Mouse (Mus musculus) liver, embryonic 12.5 days (tissue): ENCODE measurements around the gene Camta1. TPM values are rescaled to one million over a fixed set of nuclear protein-coding genes. Genes with fewer than 3 reads are reported as not detected.

Experiments used
- ATAC-seq: fragments of 200-750 bp; cut with Nextera tagmentation; 2 replicates; pipeline ENCODE4 v1.8.0; 2017; ENCODE audit warnings: moderate number of reproducible peaks, mild to moderate bottlenecking, moderate library complexity
- H3K27ac ChIP-seq: fragments of 300-500 bp; sonication (generic); 2 replicates; pipeline ENCODE4 v1.5.1; 2016; ENCODE audit warnings: mild to moderate bottlenecking
- H3K27me3 ChIP-seq: fragments of 300-500 bp; sonication (generic); replicated peaks from 2 replicates; pipeline ENCODE4 v1.6.1; 2016; ENCODE audit warnings: mild to moderate bottlenecking, moderate library complexity
- H3K36me3 ChIP-seq: fragments of 300-500 bp; sonication (generic); 2 replicates; pipeline ENCODE4 v1.6.1; 2016; ENCODE audit warnings: mild to moderate bottlenecking, moderate library complexity
- H3K4me1 ChIP-seq: fragments of 300-500 bp; sonication (generic); 2 replicates; pipeline ENCODE4 v1.6.1; 2016
- H3K4me2 ChIP-seq: fragments of 300-500 bp; sonication (generic); 2 replicates; pipeline ENCODE4 v1.6.1; 2016; ENCODE audit warnings: mild to moderate bottlenecking, moderate library complexity
- H3K4me3 ChIP-seq: fragments of 300-500 bp; sonication (generic); 2 replicates; pipeline ENCODE4 v1.5.1; 2016; ENCODE audit warnings: mild to moderate bottlenecking, moderate library complexity
- H3K9ac ChIP-seq: fragments of 300-500 bp; sonication (generic); 2 replicates; pipeline ENCODE4 v1.6.1; 2016; ENCODE audit warnings: mild to moderate bottlenecking, moderate library complexity
- H3K9me3 ChIP-seq: fragments of 300-500 bp; sonication (generic); replicated peaks from 2 replicates; pipeline ENCODE4 v1.6.1; 2016; ENCODE audit warnings: mild to moderate bottlenecking, moderate library complexity
- WGBS: fragments of 180-500 bp; shearing (Covaris S2); methylation state at CpG from one replicate; pipeline ENCODE4 v1.1.7; 2016; ENCODE audit not compliant: insufficient replicate concordance; 5-methylcytosine and 5-hydroxymethylcytosine counted together
- polyA plus RNA-seq: library from polyadenylated mRNA; unstranded; fragments of >200 nt; fragmentation: Nextera tagmentation; extraction: Ambion mirVana; gene quantifications from 2 replicates; pipeline ENCODE4 v1.2.1, GENCODE M21; 2016

Camta1 gene
- polyA plus RNA-seq, 1 experiment from 2014 or later = 49.6 TPM

- H3K9ac ChIP-seq = no peak overlapping the region
- H3K4me3 ChIP-seq = no peak overlapping the region
- no peaks in the 10 kb centered on the region for H3K9me3 ChIP-seq
- H3K4me1 ChIP-seq = no peaks in the 10 kb centered on the region
- peaks cover 13% of the 10 kb centered on the region; the same call in 1 of the 2 replicates for H3K27me3 ChIP-seq
- no peaks in the 10 kb centered on the region for H3K36me3 ChIP-seq
- H3K4me2 ChIP-seq = no peak overlapping the region
- no peak for ATAC-seq
- no peak overlapping the region for H3K27ac ChIP-seq
- WGBS = 54% methylated on average over 7 of the region's 7 CpGs
Observed at GRCm38 (mm10) chr4:151180394-151180902, 681.2 kb downstream of the Camta1 start.

GRCm38 (mm10) chr4:151179639-151180038 is 682.0 kb downstream of the Camta1 start:
- Histone ChIP-seq H3K9ac (no peak overlapping the region), H3K27me3 (peaks cover 13% of the 10 kb centered on the region; the same call in 1 of the 2 replicates), H3K9me3 (no peaks in the 10 kb centered on the region), H3K4me3 (no peak overlapping the region), H3K36me3 (no peaks in the 10 kb centered on the region), H3K4me2 (no peak overlapping the region), H3K27ac (no peak overlapping the region), H3K4me1 (no peaks in the 10 kb centered on the region)
- no peak for ATAC-seq
- 41% methylated on average over 3 of the region's 3 CpGs for WGBS

- WGBS = 60% methylated on average over 8 of the region's 8 CpGs
- no peak overlapping the region for H3K27ac ChIP-seq
- ATAC-seq = no peak
Observed at GRCm38 (mm10) chr4:151178970-151179378, 682.7 kb downstream of the Camta1 start.

DNA sequence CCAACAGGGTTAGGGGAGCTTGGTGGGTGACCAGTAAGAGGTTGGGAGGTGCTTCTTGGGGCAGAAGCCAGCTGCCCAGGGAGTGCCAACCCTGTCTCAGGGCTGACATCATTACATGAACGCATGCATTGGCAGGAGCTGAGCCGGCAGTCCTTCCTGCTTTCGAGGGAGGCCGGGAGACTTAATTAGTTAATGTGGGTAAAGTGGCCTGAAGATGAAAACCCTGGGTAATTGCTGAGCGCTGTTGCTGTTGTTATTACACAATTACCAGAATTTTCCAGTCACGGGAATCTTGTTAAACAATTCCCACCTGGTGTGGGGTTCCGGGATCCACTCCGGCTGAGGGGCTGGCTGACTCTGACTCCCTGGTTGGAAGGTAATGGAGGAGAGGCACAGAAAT is 689.1 kb downstream of the Camta1 start:
- H3K27me3 ChIP-seq = no peaks in the 10 kb centered on the region
- no peaks in the 10 kb centered on the region for H3K9me3 ChIP-seq
- no peaks in the 10 kb centered on the region for H3K36me3 ChIP-seq
- H3K4me3 ChIP-seq = no peak overlapping the region
- H3K9ac ChIP-seq = no peak overlapping the region
- no peaks in the 10 kb centered on the region for H3K4me1 ChIP-seq
- H3K27ac ChIP-seq = no peak overlapping the region
- 71% methylated on average over 8 of the region's 8 CpGs for WGBS
- no peak for ATAC-seq
- no peak overlapping the region for H3K4me2 ChIP-seq

More at GRCm38 (mm10) chr4:151178970-151179378, 682.7 kb downstream of the Camta1 start:
- H3K4me1 ChIP-seq = no peaks in the 10 kb centered on the region
- no peaks in the 10 kb centered on the region for H3K9me3 ChIP-seq
- H3K4me3 ChIP-seq = no peak overlapping the region
- peaks cover 13% of the 10 kb centered on the region; the same call in 1 of the 2 replicates for H3K27me3 ChIP-seq
- H3K36me3 ChIP-seq = no peaks in the 10 kb centered on the region
- no peak overlapping the region for H3K4me2 ChIP-seq
- no peak overlapping the region for H3K9ac ChIP-seq

- Histone ChIP-seq H3K4me1 (no peaks in the 10 kb centered on the region), H3K4me2 (no peak overlapping the region), H3K36me3 (no peaks in the 10 kb centered on the region), H3K9me3 (no peaks in the 10 kb centered on the region), H3K9ac (no peak overlapping the region), H3K4me3 (no peak overlapping the region), H3K27me3 (no peaks in the 10 kb centered on the region), H3K27ac (no peak overlapping the region)
- 53% methylated on average over 3 of the region's 3 CpGs for WGBS
- ATAC-seq = no peak
Observed at GRCm38 (mm10) chr4:151171117-151171516, 690.6 kb downstream of the Camta1 start.

DNA sequence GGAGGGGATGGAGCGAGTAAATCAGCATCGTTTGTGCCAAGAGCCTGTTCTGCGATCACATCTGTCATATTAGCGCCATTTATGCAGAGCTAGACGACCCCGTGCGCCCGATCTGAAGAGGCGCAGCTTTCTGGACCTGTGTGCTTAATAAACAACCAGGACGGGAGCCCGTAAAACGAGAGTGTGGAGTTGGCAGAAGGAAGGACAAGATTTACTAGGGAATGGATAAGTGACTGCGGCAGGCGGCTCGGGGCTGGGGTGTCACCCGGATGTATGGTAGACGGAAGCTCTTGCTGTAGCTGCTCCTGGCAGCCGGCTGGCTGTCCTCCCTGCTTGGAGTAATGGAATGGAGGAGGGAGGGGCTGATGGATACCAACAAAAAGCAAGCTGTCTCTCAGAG is 691.0 kb downstream of the Camta1 start:
- 62% methylated on average over 18 of the region's 18 CpGs for WGBS
- Histone ChIP-seq H3K9ac (no peak overlapping the region), H3K36me3 (no peaks in the 10 kb centered on the region), H3K27ac (no peak overlapping the region), H3K4me1 (no peaks in the 10 kb centered on the region), H3K4me3 (no peak overlapping the region), H3K4me2 (no peak overlapping the region), H3K9me3 (no peaks in the 10 kb centered on the region), H3K27me3 (0 out of 2 replicates have a peak, but pooled peaks cover 4% of the 10 kb centered on the region)
- ATAC-seq = no peak

GRCm38 (mm10) chr4:151166969-151167368 is 694.7 kb downstream of the Camta1 start:
- no peaks in the 10 kb centered on the region for H3K4me1 ChIP-seq
- ATAC-seq = no peak
- no peak overlapping the region for H3K9ac ChIP-seq
- no peak overlapping the region for H3K27ac ChIP-seq
- H3K4me2 ChIP-seq = no peak overlapping the region
- no peak overlapping the region for H3K4me3 ChIP-seq
- H3K9me3 ChIP-seq = no peaks in the 10 kb centered on the region
- 0 out of 2 replicates have a peak, but pooled peaks cover 11% of the 10 kb centered on the region for H3K27me3 ChIP-seq
- WGBS = 63% methylated on average over 6 of the region's 6 CpGs
- no peaks in the 10 kb centered on the region for H3K36me3 ChIP-seq

DNA sequence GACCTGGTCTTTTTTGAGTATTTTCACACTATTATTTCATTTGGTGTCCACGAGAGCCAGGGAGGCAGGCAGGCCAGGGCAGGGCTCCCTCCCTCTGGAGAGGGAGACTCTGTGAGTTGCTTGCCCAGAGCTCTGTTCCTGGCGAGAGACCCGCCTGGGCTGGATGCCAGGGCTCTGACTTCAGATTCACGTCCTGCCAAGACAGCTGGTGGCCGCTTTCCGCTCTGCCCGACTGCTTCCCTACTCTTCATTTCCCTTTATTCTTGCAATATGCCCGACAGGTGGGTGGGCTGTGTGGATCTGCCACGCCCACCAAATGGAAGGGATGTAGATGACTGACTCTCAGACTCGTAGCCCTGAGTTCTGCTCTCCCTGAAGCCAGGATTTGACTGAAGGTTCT is 696.1 kb downstream of the Camta1 start:
- Histone ChIP-seq H3K4me3 (no peak overlapping the region), H3K27me3 (0 out of 2 replicates have a peak, but pooled peaks cover 11% of the 10 kb centered on the region), H3K27ac (no peak overlapping the region), H3K9ac (no peak overlapping the region), H3K4me2 (no peak overlapping the region), H3K9me3 (no peaks in the 10 kb centered on the region), H3K36me3 (no peaks in the 10 kb centered on the region), H3K4me1 (no peaks in the 10 kb centered on the region)
- ATAC-seq = no peak
- 28% methylated on average over 10 of the region's 10 CpGs for WGBS

DNA sequence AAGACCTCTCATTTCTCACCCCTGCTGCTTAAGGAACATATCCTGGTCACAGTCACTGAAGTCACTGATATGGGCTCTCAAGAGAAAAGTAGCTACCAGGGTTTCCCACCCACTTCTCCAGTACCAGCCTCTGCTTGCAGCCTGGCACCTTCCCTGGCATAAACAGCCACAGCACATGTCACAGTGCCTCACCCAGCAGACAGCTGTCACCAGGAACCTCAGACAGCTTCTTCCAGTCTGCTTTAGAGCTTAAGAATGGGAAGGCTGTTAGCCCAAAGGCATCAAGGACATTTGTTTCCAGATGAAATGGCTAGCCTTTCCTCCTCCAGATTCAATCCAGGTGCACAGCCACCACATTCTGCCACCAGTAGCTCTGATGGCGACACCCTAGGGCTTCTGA is 697.4 kb downstream of the Camta1 start:
- Histone ChIP-seq H3K4me3 (no peak overlapping the region), H3K27me3 (peaks cover 11% of the 10 kb centered on the region; the same call in 1 of the 2 replicates), H3K9ac (no peak overlapping the region), H3K4me2 (no peak overlapping the region), H3K27ac (no peak overlapping the region), H3K4me1 (no peaks in the 10 kb centered on the region), H3K36me3 (no peaks in the 10 kb centered on the region), H3K9me3 (no peaks in the 10 kb centered on the region)
- no peak for ATAC-seq
- 44% methylated on average over 1 of the region's 1 CpGs for WGBS

GRCm38 (mm10) chr4:151161869-151162268 is 699.8 kb downstream of the Camta1 start:
- H3K9me3 ChIP-seq = no peaks in the 10 kb centered on the region
- no peak overlapping the region for H3K4me2 ChIP-seq
- 39% methylated on average over 6 of the region's 6 CpGs for WGBS
- no peak overlapping the region for H3K9ac ChIP-seq
- H3K4me3 ChIP-seq = no peak overlapping the region
- H3K36me3 ChIP-seq = no peaks in the 10 kb centered on the region
- no peak overlapping the region for H3K27ac ChIP-seq
- no peaks in the 10 kb centered on the region for H3K4me1 ChIP-seq
- H3K27me3 ChIP-seq = peaks cover 11% of the 10 kb centered on the region; the same call in 1 of the 2 replicates
- no peak for ATAC-seq

- Histone ChIP-seq H3K9ac (no peak overlapping the region), H3K27ac (no peak overlapping the region), H3K4me2 (no peak overlapping the region), H3K27me3 (peaks cover 10% of the 10 kb centered on the region; the same call in 1 of the 2 replicates), H3K4me3 (no peak overlapping the region), H3K36me3 (no peaks in the 10 kb centered on the region), H3K4me1 (no peaks in the 10 kb centered on the region), H3K9me3 (no peaks in the 10 kb centered on the region)
- WGBS = 52% methylated on average over 4 of the region's 4 CpGs
- ATAC-seq = no peak
Observed at GRCm38 (mm10) chr4:151160932-151161331, 700.7 kb downstream of the Camta1 start.

GRCm38 (mm10) chr4:151160476-151160875 is 701.2 kb downstream of the Camta1 start:
- no peaks in the 10 kb centered on the region for H3K9me3 ChIP-seq
- H3K4me1 ChIP-seq = no peaks in the 10 kb centered on the region
- no peak overlapping the region for H3K4me2 ChIP-seq
- H3K36me3 ChIP-seq = no peaks in the 10 kb centered on the region
- H3K9ac ChIP-seq = no peak overlapping the region
- no peak overlapping the region for H3K4me3 ChIP-seq
- peaks cover 5% of the 10 kb centered on the region; the same call in 1 of the 2 replicates for H3K27me3 ChIP-seq
- ATAC-seq = no peak
- 68% methylated on average over 8 of the region's 8 CpGs for WGBS
- no peak overlapping the region for H3K27ac ChIP-seq

GRCm38 (mm10) chr4:151158250-151158649 is 703.4 kb downstream of the Camta1 start:
- H3K9ac ChIP-seq = no peak overlapping the region
- H3K4me2 ChIP-seq = no peak overlapping the region
- no peak overlapping the region for H3K27ac ChIP-seq
- 45% methylated on average over 3 of the region's 3 CpGs for WGBS
- H3K36me3 ChIP-seq = no peaks in the 10 kb centered on the region
- H3K9me3 ChIP-seq = no peaks in the 10 kb centered on the region
- no peak for ATAC-seq
- H3K4me1 ChIP-seq = no peaks in the 10 kb centered on the region
- peaks cover 8% of the 10 kb centered on the region; the same call in 1 of the 2 replicates for H3K27me3 ChIP-seq
- H3K4me3 ChIP-seq = no peak overlapping the region
